Mouse (Mus musculus): ENCODE results near the gene Map6d1.
A peak's percentile ranks its signal among the peaks of the same experiment; 100 is the strongest.

Map6d1 gene

GRCm38 (mm10) chr16:20240468-20241414, at the start of gene Map6d1:
Map6d1 (minus strand) TSS chr16:20241358.
- no peak for DNase-seq (ENCODE audit: low spot score)

GRCm38 (mm10) chr16:20280238-20280637, 39.1 kb upstream of the Map6d1 start:
- no peak for DNase-seq (ENCODE audit: low spot score)

GRCm38 (mm10) chr16:20279395-20279794, 38.2 kb upstream of the Map6d1 start:
- peak; percentile 56 for DNase-seq (ENCODE audit: low spot score)

GRCm38 (mm10) chr16:20272994-20273393, 31.8 kb upstream of the Map6d1 start:
- no peak for DNase-seq (ENCODE audit: low spot score)

GRCm38 (mm10) chr16:20271339-20271738, 30.2 kb upstream of the Map6d1 start:
- DNase-seq (ENCODE audit: low spot score): no peak

GRCm38 (mm10) chr16:20265089-20265488, 23.9 kb upstream of the Map6d1 start:
- DNase-seq (ENCODE audit: low spot score): no peak

- no peak for DNase-seq (ENCODE audit: low spot score)
Measured at GRCm38 (mm10) chr16:20257926-20258325, 16.8 kb upstream of the Map6d1 start.

GRCm38 (mm10) chr16:20248442-20249174, 7.5 kb upstream of the Map6d1 start:
- DNase-seq (ENCODE audit: low spot score): no peak

GRCm38 (mm10) chr16:20247103-20247502, 5.9 kb upstream of the Map6d1 start:
- DNase-seq (ENCODE audit: low spot score): no peak

GRCm38 (mm10) chr16:20238646-20239045, 2.5 kb downstream of the Map6d1 start:
- DNase-seq (ENCODE audit: low spot score): no peak

GRCm38 (mm10) chr16:20237426-20237825, 3.7 kb downstream of the Map6d1 start:
- peak; percentile 33 for DNase-seq (ENCODE audit: low spot score)

GRCm38 (mm10) chr16:20234406-20234805, 6.8 kb downstream of the Map6d1 start:
- no peak for DNase-seq (ENCODE audit: low spot score)

- no peak for DNase-seq (ENCODE audit: low spot score)
Measured at GRCm38 (mm10) chr16:20228167-20228566, 13.0 kb downstream of the Map6d1 start.

- no peak for DNase-seq (ENCODE audit: low spot score)
Measured at GRCm38 (mm10) chr16:20227504-20227903, 13.7 kb downstream of the Map6d1 start.

GRCm38 (mm10) chr16:20226676-20227075, 14.5 kb downstream of the Map6d1 start:
- no peak for DNase-seq (ENCODE audit: low spot score)

GRCm38 (mm10) chr16:20222726-20223125, 18.4 kb downstream of the Map6d1 start:
- DNase-seq (ENCODE audit: low spot score): no peak

GRCm38 (mm10) chr16:20213591-20214226, 27.4 kb downstream of the Map6d1 start:
- DNase-seq (ENCODE audit: low spot score): peak; percentile 86

- DNase-seq (ENCODE audit: low spot score): no peak
Measured at GRCm38 (mm10) chr16:20199501-20200201, 41.5 kb downstream of the Map6d1 start.

- no peak for DNase-seq (ENCODE audit: low spot score)
Measured at GRCm38 (mm10) chr16:20196962-20197361, 44.2 kb downstream of the Map6d1 start.

GRCm38 (mm10) chr16:20195546-20195945, 45.6 kb downstream of the Map6d1 start:
- peak; percentile 39 for DNase-seq (ENCODE audit: low spot score)

- no peak for DNase-seq (ENCODE audit: low spot score)
Measured at GRCm38 (mm10) chr16:20192043-20192442, 49.1 kb downstream of the Map6d1 start.

Measured in adipocyte (in vitro differentiated cells).